Mouse (Mus musculus) thymus, adult 2 months (tissue): ENCODE data around the gene Ercc1. TPM values are rescaled to one million over a fixed set of nuclear protein-coding genes. Genes with fewer than 3 reads are reported as not detected.
A peak's percentile ranks its signal among the peaks of the same experiment; 100 is the strongest.

ENCODE experiments used
- DNase-seq: peaks from one replicate; pipeline ENCODE4 v3.0.0; 2021
- H3K27ac ChIP-seq: fragments of 200-500 bp; 2 replicates; pipeline ENCODE4 v1.5.1; 2012; ENCODE audit warnings: low read length, control low read depth; ENCODE audit not compliant: control insufficient read depth, insufficient read depth
- H3K27me3 ChIP-seq: fragments of 200-500 bp; 2 replicates; pipeline ENCODE4 v1.6.1; 2012; ENCODE audit warnings: mild to moderate bottlenecking, low read length, moderate library complexity, mixed read lengths; ENCODE audit not compliant: control insufficient read depth, insufficient read depth
- H3K36me3 ChIP-seq: fragments of 200-500 bp; 2 replicates; pipeline ENCODE4 v1.6.1; 2012; ENCODE audit warnings: mild to moderate bottlenecking, low read length, moderate library complexity; ENCODE audit not compliant: control insufficient read depth, insufficient read depth
- H3K4me1 ChIP-seq: fragments of 200-500 bp; replicated peaks from 2 replicates; pipeline ENCODE4 v1.6.1; 2012; ENCODE audit warnings: low read length; ENCODE audit not compliant: control insufficient read depth, insufficient read depth
- H3K4me3 ChIP-seq: fragments of 200-500 bp; 2 replicates; pipeline ENCODE4 v1.5.1; 2012; ENCODE audit warnings: mild to moderate bottlenecking, low read length, control low read depth, moderate library complexity; ENCODE audit not compliant: control insufficient read depth, insufficient read depth
- CTCF ChIP-seq: fragments of 200-500 bp; IDR thresholded peaks from 2 replicates; pipeline ENCODE4 v1.5.1; 2012; ENCODE audit warnings: mild to moderate bottlenecking, control low read depth, low read length, moderate library complexity, borderline replicate concordance; ENCODE audit not compliant: control insufficient read depth, poor library complexity, insufficient read depth; ENCODE audit errors: extremely low read depth
- POLR2A ChIP-seq: fragments of 200-500 bp; IDR thresholded peaks from 2 replicates; pipeline ENCODE4 v1.6.1; 2012; ENCODE audit warnings: mild to moderate bottlenecking, low read length, control low read depth, moderate library complexity; ENCODE audit not compliant: control insufficient read depth, poor library complexity, insufficient read depth; ENCODE audit errors: extremely low read depth
- WGBS: fragments of 180-500 bp; shearing (Covaris S2); methylation state at CpG from one replicate; pipeline ENCODE4 v1.1.7; 2018; 5-methylcytosine and 5-hydroxymethylcytosine counted together
- polyA plus RNA-seq: library from polyadenylated mRNA; depleted of rRNA; stranded (reverse); fragments of >200 nt; gene quantifications from 2 replicates; pipeline ENCODE4 v1.2.3, GENCODE M21; 2012

The Ercc1 gene
- polyA plus RNA-seq, 1 experiment, result 63.6 TPM

GRCm38 (mm10) chr7:19319458-19319857 is 25.1 kb upstream of the Ercc1 start:
- Histone ChIP-seq H3K36me3 (no peaks in the 10 kb centered on the region), H3K4me3 (peak overlapping the region; percentile 29; the same call in 1 of the 2 replicates), H3K4me1 (peaks cover 5% of the 10 kb centered on the region), H3K27me3 (no peaks in the 10 kb centered on the region), H3K27ac (no peak overlapping the region)
- 63% methylated on average over 9 of the region's 9 CpGs for WGBS
- no peak for DNase-seq
- TF ChIP-seq POLR2A (no peak), CTCF (no peak)

- Histone ChIP-seq H3K27ac (no peak overlapping the region), H3K36me3 (no peaks in the 10 kb centered on the region), H3K4me1 (peaks cover 5% of the 10 kb centered on the region), H3K4me3 (peak overlapping the region; percentile 29), H3K27me3 (no peaks in the 10 kb centered on the region)
- DNase-seq, result peak; percentile 90
- TF ChIP-seq POLR2A (0 out of 2 replicates have a peak, but pooled peaks have one; percentile 38), CTCF (peak; percentile 70; the same call in 1 of the 2 replicates)
- 1% methylated on average over 41 of the region's 41 CpGs for WGBS
Observed at GRCm38 (mm10) chr7:19319906-19320305, 24.7 kb upstream of the Ercc1 start.

- Histone ChIP-seq H3K4me3 (no peak overlapping the region), H3K27me3 (no peaks in the 10 kb centered on the region), H3K4me1 (peaks cover 5% of the 10 kb centered on the region), H3K36me3 (no peaks in the 10 kb centered on the region), H3K27ac (no peak overlapping the region)
- TF ChIP-seq CTCF, result no peak
- TF ChIP-seq POLR2A, result no peak
- 47% methylated on average over 7 of the region's 7 CpGs for WGBS
- no peak for DNase-seq
Observed at GRCm38 (mm10) chr7:19320637-19321036, 23.9 kb upstream of the Ercc1 start.

- TF ChIP-seq CTCF, result no peak
- no peak for TF ChIP-seq POLR2A
Observed at GRCm38 (mm10) chr7:19321464-19321863, 23.1 kb upstream of the Ercc1 start.

GRCm38 (mm10) chr7:19322489-19322888 is 22.1 kb upstream of the Ercc1 start:
- H3K36me3 ChIP-seq, result no peaks in the 10 kb centered on the region
- DNase-seq, result no peak
- WGBS, result 67% methylated on average over 9 of the region's 9 CpGs
- no peak for TF ChIP-seq POLR2A
- H3K4me1 ChIP-seq, result peaks cover 8% of the 10 kb centered on the region
- H3K27me3 ChIP-seq, result peaks cover 5% of the 10 kb centered on the region; the same call in 1 of the 2 replicates
- no peak overlapping the region for H3K27ac ChIP-seq
- no peak overlapping the region for H3K4me3 ChIP-seq

More at GRCm38 (mm10) chr7:19321464-19321863, 23.1 kb upstream of the Ercc1 start:
- Histone ChIP-seq H3K4me3 (no peak overlapping the region), H3K27ac (no peak overlapping the region), H3K27me3 (no peaks in the 10 kb centered on the region), H3K4me1 (peaks cover 7% of the 10 kb centered on the region), H3K36me3 (no peaks in the 10 kb centered on the region)
- WGBS, result 22% methylated on average over 5 of the region's 5 CpGs
- DNase-seq, result no peak

- WGBS, result 94% methylated on average over 11 of the region's 11 CpGs
- no peak overlapping the region for H3K4me3 ChIP-seq
Observed at GRCm38 (mm10) chr7:19324221-19324620, 20.4 kb upstream of the Ercc1 start.

GRCm38 (mm10) chr7:19325262-19326199 is 19.0 kb upstream of the Ercc1 start:
- TF ChIP-seq CTCF, result no peak
- Histone ChIP-seq H3K4me3 (no peak overlapping the region), H3K36me3 (no peaks in the 10 kb centered on the region), H3K4me1 (peaks cover 3% of the 10 kb centered on the region; the same call in 1 of the 2 replicates), H3K27me3 (peaks cover 5% of the 10 kb centered on the region), H3K27ac (no peak overlapping the region)
- no peak for DNase-seq
- WGBS, result 48% methylated on average over 21 of the region's 21 CpGs

More at GRCm38 (mm10) chr7:19324221-19324620, 20.4 kb upstream of the Ercc1 start:
- peaks cover 8% of the 10 kb centered on the region for H3K4me1 ChIP-seq
- no peak overlapping the region for H3K27ac ChIP-seq
- no peak for DNase-seq
- TF ChIP-seq POLR2A (no peak), CTCF (no peak)
- peaks cover 5% of the 10 kb centered on the region for H3K27me3 ChIP-seq
- no peaks in the 10 kb centered on the region for H3K36me3 ChIP-seq
